Mouse (Mus musculus) lung, embryonic 16.5 days (tissue): ENCODE results near the gene Bmp6. TPM values are rescaled to one million over a fixed set of nuclear protein-coding genes. Genes with fewer than 3 reads are reported as not detected.

ENCODE experiments used
- ATAC-seq: fragments of 200-750 bp; cut with Nextera tagmentation; 2 replicates; pipeline ENCODE4 v1.8.0; 2017; ENCODE audit warnings: low read depth, mild to moderate bottlenecking, moderate library complexity
- H3K27ac ChIP-seq: fragments of 300-500 bp; sonication (generic); 2 replicates; pipeline ENCODE4 v1.5.1; 2014; ENCODE audit warnings: mild to moderate bottlenecking, control low read depth, low read length
- H3K27me3 ChIP-seq: fragments of 300-500 bp; sonication (generic); 2 replicates; pipeline ENCODE4 v1.6.1; 2014; ENCODE audit warnings: low read depth, low read length, mixed read lengths; ENCODE audit not compliant: control insufficient read depth, insufficient read depth
- H3K36me3 ChIP-seq: fragments of 300-500 bp; sonication (generic); 2 replicates; pipeline ENCODE4 v1.6.1; 2014; ENCODE audit warnings: low read length; ENCODE audit not compliant: control insufficient read depth, insufficient read depth
- H3K4me1 ChIP-seq: fragments of 300-500 bp; sonication (generic); replicated peaks from 2 replicates; pipeline ENCODE4 v1.6.1; 2014; ENCODE audit warnings: low read length, mixed read lengths; ENCODE audit not compliant: control insufficient read depth, insufficient read depth
- H3K4me2 ChIP-seq: fragments of 300-500 bp; sonication (generic); 2 replicates; pipeline ENCODE4 v1.6.1; 2014; ENCODE audit warnings: low read depth, low read length, control low read depth
- H3K4me3 ChIP-seq: fragments of 300-500 bp; sonication (generic); 2 replicates; pipeline ENCODE4 v1.5.1; 2014; ENCODE audit warnings: mild to moderate bottlenecking, low read length, control low read depth
- H3K9ac ChIP-seq: fragments of 300-500 bp; sonication (generic); 2 replicates; pipeline ENCODE4 v1.6.1; 2014; ENCODE audit warnings: low read length, control low read depth
- H3K9me3 ChIP-seq: fragments of 300-500 bp; sonication (generic); 2 replicates; pipeline ENCODE4 v1.6.1; 2016; ENCODE audit warnings: low read length; ENCODE audit not compliant: control insufficient read depth
- WGBS: fragments of 180-500 bp; shearing (Covaris S2); extraction: QIAGEN DNeasy Blood & Tissue Kit; methylation state at CpG from one replicate; pipeline ENCODE4 v1.1.7; 2014; 5-methylcytosine and 5-hydroxymethylcytosine counted together
- polyA plus RNA-seq: library from polyadenylated mRNA; unstranded; fragments of >200 nt; fragmentation: Nextera tagmentation; extraction: Ambion mirVana; gene quantifications from 2 replicates; pipeline ENCODE4 v1.2.1, GENCODE M21; 2015

The Bmp6 gene
- polyA plus RNA-seq, 1 experiment from 2014 or later = 1.3 TPM

DNA sequence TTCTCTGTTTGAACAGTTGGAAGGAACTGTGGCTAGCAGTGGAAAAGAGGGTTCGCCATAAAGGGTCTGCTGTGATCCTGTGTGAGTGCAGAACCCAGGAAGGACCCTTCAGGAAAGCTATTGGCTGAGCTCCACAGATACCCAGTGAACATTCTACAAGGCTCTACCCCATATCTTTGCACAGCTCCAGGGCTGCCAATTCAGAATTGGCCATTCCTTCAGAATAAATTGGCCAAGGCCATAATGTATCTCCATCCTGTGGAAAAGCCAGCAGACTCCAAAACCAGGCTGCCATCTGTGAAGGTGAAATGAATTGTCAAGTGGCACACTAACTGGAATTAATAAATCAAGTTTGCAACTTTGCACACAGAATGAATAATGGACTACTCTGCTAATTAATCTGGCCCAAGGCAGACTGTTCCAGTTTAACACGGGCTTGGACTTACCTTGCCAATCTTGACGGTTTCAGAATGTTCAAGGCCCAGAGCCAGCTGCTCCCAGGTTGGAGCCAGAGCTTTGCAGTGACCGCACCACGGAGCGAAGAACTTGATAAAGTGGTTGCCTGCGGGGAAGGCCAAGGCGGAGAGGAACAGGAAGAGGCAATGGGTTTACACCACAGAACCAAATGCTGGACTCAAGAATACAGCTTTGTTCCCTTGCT lies 164.9 kb downstream of the Bmp6 start:
- Histone ChIP-seq H3K9ac (no peak overlapping the region), H3K9me3 (no peaks in the 10 kb centered on the region), H3K4me3 (no peak overlapping the region), H3K36me3 (peaks cover 25% of the 10 kb centered on the region), H3K27me3 (no peaks in the 10 kb centered on the region), H3K27ac (no peak overlapping the region), H3K4me1 (no peaks in the 10 kb centered on the region), H3K4me2 (no peak overlapping the region)
- no peak for ATAC-seq
- 81% methylated on average over 8 of the region's 8 CpGs for WGBS

DNA sequence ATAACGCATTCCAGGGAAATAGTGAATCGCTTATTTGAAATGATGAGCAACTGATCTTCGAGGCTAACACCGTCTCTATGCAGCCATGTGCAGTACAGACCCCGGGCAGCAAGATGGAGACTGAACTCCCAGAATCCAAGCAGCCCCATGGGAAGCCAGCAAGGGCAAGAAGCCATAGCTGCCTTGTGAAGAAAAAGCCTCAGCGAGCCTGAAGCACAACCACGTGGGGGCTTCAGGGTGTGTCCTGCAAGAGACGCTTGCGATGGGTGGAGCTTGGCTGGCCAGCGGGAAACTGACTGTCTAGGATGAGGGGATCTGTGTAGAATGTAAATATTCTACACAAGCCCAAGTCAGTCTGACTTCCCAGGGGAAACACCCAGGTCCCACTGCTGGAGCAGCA lies 167.1 kb downstream of the Bmp6 start:
- WGBS = 73% methylated on average over 10 of the region's 10 CpGs
- no peaks in the 10 kb centered on the region for H3K9me3 ChIP-seq
- H3K4me2 ChIP-seq = no peak overlapping the region
- H3K27ac ChIP-seq = no peak overlapping the region
- ATAC-seq = 0 out of 2 replicates have a peak, but pooled peaks have one; percentile 41
- no peak overlapping the region for H3K4me3 ChIP-seq
- H3K9ac ChIP-seq = no peak overlapping the region
- no peaks in the 10 kb centered on the region for H3K27me3 ChIP-seq
- H3K36me3 ChIP-seq = peaks cover 30% of the 10 kb centered on the region
- H3K4me1 ChIP-seq = no peaks in the 10 kb centered on the region; the same call in none of the 2 replicates

- no peak overlapping the region for H3K4me2 ChIP-seq
- 91% methylated on average over 7 of the region's 7 CpGs for WGBS
These were observed 169.0 kb downstream of the Bmp6 start for GRCm38 (mm10) chr13:38513921-38514320.

DNA sequence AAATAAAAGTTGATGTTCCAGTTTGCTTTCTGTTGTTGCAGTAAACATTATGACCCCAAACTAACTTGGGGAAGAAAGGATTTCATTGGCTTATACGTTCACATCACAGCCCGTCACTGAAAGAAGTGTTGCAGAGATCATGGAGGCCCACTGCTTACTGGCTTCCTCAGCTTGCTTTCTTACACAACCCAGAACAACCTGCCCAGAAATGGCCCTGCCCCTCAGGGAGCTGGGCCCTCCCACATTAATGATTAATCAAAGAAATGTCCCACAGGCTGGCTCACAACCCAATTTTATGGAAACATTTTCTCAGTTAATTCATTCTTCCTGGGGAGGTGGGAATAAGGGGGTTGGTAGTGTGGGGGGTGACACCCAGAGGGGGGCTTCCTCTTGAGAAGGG lies 170.5 kb downstream of the Bmp6 start:
- Histone ChIP-seq H3K9me3 (no peaks in the 10 kb centered on the region), H3K36me3 (peaks cover 47% of the 10 kb centered on the region), H3K4me3 (no peak overlapping the region), H3K4me1 (no peaks in the 10 kb centered on the region; the same call in none of the 2 replicates), H3K27ac (no peak overlapping the region), H3K9ac (no peak overlapping the region), H3K27me3 (no peaks in the 10 kb centered on the region), H3K4me2 (no peak overlapping the region)
- WGBS = 69% methylated on average over 2 of the region's 2 CpGs
- ATAC-seq = no peak; the same call in 1 of the 2 replicates

More at GRCm38 (mm10) chr13:38513921-38514320, 169.0 kb downstream of the Bmp6 start:
- no peak overlapping the region for H3K27ac ChIP-seq
- H3K9me3 ChIP-seq = no peaks in the 10 kb centered on the region
- no peaks in the 10 kb centered on the region for H3K27me3 ChIP-seq
- peaks cover 43% of the 10 kb centered on the region for H3K36me3 ChIP-seq
- H3K9ac ChIP-seq = no peak overlapping the region
- H3K4me1 ChIP-seq = no peaks in the 10 kb centered on the region; the same call in none of the 2 replicates
- H3K4me3 ChIP-seq = no peak overlapping the region
- ATAC-seq = no peak

GRCm38 (mm10) chr13:38515845-38516244 lies 170.9 kb downstream of the Bmp6 start:
- Histone ChIP-seq H3K27me3 (no peaks in the 10 kb centered on the region), H3K4me2 (no peak overlapping the region), H3K4me1 (no peaks in the 10 kb centered on the region; the same call in none of the 2 replicates), H3K36me3 (peaks cover 50% of the 10 kb centered on the region), H3K4me3 (no peak overlapping the region), H3K27ac (no peak overlapping the region), H3K9me3 (no peaks in the 10 kb centered on the region), H3K9ac (no peak overlapping the region)
- no peak for ATAC-seq
- WGBS = 51% methylated on average over 3 of the region's 3 CpGs

DNA sequence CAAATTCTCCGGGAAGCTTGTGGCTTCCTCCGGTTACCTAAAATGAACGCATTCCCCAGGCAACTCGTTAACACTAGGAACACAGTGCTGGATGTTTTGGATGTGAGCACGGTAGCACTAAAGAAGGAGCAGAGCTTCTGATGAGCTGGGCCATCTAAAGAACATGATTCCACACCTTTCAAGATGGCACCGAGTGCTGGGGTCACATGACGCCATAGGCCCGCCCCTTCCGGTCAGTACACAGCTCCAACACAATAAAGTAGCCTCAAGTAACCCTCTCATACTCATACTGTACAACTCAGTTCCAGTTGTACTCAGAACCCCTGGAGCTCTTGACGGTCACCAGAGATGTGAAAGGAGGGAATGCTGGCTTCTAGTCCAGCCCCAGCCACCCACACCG lies 171.7 kb downstream of the Bmp6 start:
- no peak for ATAC-seq
- no peaks in the 10 kb centered on the region for H3K9me3 ChIP-seq
- H3K27me3 ChIP-seq = no peaks in the 10 kb centered on the region
- peak overlapping the region; percentile 56; the same call in 1 of the 2 replicates for H3K27ac ChIP-seq
- WGBS = 69% methylated on average over 11 of the region's 11 CpGs
- no peak overlapping the region for H3K4me3 ChIP-seq
- H3K9ac ChIP-seq = no peak overlapping the region
- H3K4me2 ChIP-seq = no peak overlapping the region
- H3K36me3 ChIP-seq = peaks cover 53% of the 10 kb centered on the region
- H3K4me1 ChIP-seq = no peaks in the 10 kb centered on the region; the same call in none of the 2 replicates

DNA sequence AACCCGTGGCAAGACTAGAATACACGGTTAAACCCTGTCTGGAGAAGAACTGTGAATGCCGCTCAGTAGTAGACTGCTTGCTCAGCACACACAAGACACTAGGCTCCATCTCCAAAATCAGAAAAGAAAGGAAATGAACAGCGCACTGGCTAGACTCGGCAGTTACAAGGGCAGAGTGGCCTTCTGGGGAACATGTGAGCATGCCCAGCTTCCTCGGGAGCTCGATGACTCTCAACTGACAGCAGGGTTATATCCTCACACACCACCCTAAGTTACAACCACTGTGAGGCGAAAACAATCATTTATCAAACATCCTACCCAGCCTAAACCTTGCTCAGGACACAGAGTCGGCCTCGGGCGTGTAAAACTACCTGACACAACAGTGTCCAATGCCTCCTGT lies 175.4 kb downstream of the Bmp6 start:
- no peaks in the 10 kb centered on the region for H3K27me3 ChIP-seq
- ATAC-seq = no peak

GRCm38 (mm10) chr13:38522056-38522654 lies 177.2 kb downstream of the Bmp6 start:
- ATAC-seq = no peak; the same call in 1 of the 2 replicates
- H3K4me1 ChIP-seq = peaks cover 29% of the 10 kb centered on the region
- WGBS = 53% methylated on average over 4 of the region's 4 CpGs
- no peak overlapping the region for H3K9ac ChIP-seq
- H3K27ac ChIP-seq = peak overlapping the region; percentile 67
- no peak overlapping the region for H3K4me2 ChIP-seq
- no peak overlapping the region for H3K4me3 ChIP-seq
- no peaks in the 10 kb centered on the region for H3K27me3 ChIP-seq
- H3K36me3 ChIP-seq = peaks cover 39% of the 10 kb centered on the region
- no peaks in the 10 kb centered on the region for H3K9me3 ChIP-seq

More for the DNA sequence above, 175.4 kb downstream of the Bmp6 start:
- 82% methylated on average over 11 of the region's 11 CpGs for WGBS
- no peak overlapping the region for H3K27ac ChIP-seq
- H3K9ac ChIP-seq = no peak overlapping the region
- H3K4me1 ChIP-seq = peaks cover 16% of the 10 kb centered on the region
- H3K36me3 ChIP-seq = peaks cover 48% of the 10 kb centered on the region
- no peak overlapping the region for H3K4me3 ChIP-seq
- no peaks in the 10 kb centered on the region for H3K9me3 ChIP-seq
- no peak overlapping the region for H3K4me2 ChIP-seq

GRCm38 (mm10) chr13:38523231-38523630 lies 178.3 kb downstream of the Bmp6 start:
- Histone ChIP-seq H3K27me3 (no peaks in the 10 kb centered on the region), H3K27ac (peak overlapping the region; percentile 67), H3K36me3 (peaks cover 30% of the 10 kb centered on the region), H3K9me3 (no peaks in the 10 kb centered on the region), H3K4me2 (no peak overlapping the region), H3K4me1 (peaks cover 29% of the 10 kb centered on the region), H3K9ac (no peak overlapping the region), H3K4me3 (no peak overlapping the region)
- no peak for ATAC-seq
- 89% methylated on average over 11 of the region's 11 CpGs for WGBS
